Mouse (Mus musculus) midbrain, embryonic 11.5 days (tissue): ENCODE results near the gene Csnk2a1. TPM values are rescaled to one million over a fixed set of nuclear protein-coding genes. Genes with fewer than 3 reads are reported as not detected.

ENCODE experiments used
- ATAC-seq: fragments of 200-750 bp; cut with Nextera tagmentation; 2 replicates; pipeline ENCODE4 v1.8.0; 2017; ENCODE audit warnings: moderate TSS enrichment, moderate library complexity; ENCODE audit not compliant: low FRiP score
- DNase-seq: peaks from one replicate; pipeline ENCODE4 v3.0.0; 2015; ENCODE audit warnings: low spot score; ENCODE audit errors: missing footprints
- H3K27ac ChIP-seq: fragments of 300-500 bp; sonication (generic); 2 replicates; pipeline ENCODE4 v1.5.1; 2014; ENCODE audit warnings: low read depth, low read length
- H3K27me3 ChIP-seq: fragments of 300-500 bp; sonication (generic); 2 replicates; pipeline ENCODE4 v1.6.1; 2014; ENCODE audit warnings: mild to moderate bottlenecking, low read length, moderate library complexity, mixed read lengths; ENCODE audit not compliant: control insufficient read depth, insufficient read depth
- H3K36me3 ChIP-seq: fragments of 300-500 bp; sonication (generic); 2 replicates; pipeline ENCODE4 v1.6.1; 2014; ENCODE audit warnings: mild to moderate bottlenecking, low read length, moderate library complexity, mixed read lengths; ENCODE audit not compliant: control insufficient read depth, insufficient read depth
- H3K4me1 ChIP-seq: fragments of 300-500 bp; sonication (generic); 2 replicates; pipeline ENCODE4 v1.6.1; 2014; ENCODE audit warnings: low read length; ENCODE audit not compliant: control insufficient read depth, insufficient read depth
- H3K4me2 ChIP-seq: fragments of 300-500 bp; sonication (generic); 2 replicates; pipeline ENCODE4 v1.6.1; 2014; ENCODE audit warnings: mild to moderate bottlenecking, moderate library complexity
- H3K4me3 ChIP-seq: fragments of 300-500 bp; sonication (generic); 2 replicates; pipeline ENCODE4 v1.5.1; 2014; ENCODE audit warnings: low read depth, low read length
- H3K9ac ChIP-seq: fragments of 300-500 bp; sonication (generic); 2 replicates; pipeline ENCODE4 v1.6.1; 2014; ENCODE audit warnings: low read length
- H3K9me3 ChIP-seq: fragments of 300-500 bp; sonication (generic); 2 replicates; pipeline ENCODE4 v1.6.1; 2016; ENCODE audit warnings: low read length; ENCODE audit not compliant: control insufficient read depth
- WGBS: fragments of 180-500 bp; shearing (Covaris S2); extraction: QIAGEN DNeasy Blood & Tissue Kit; methylation state at CpG from one replicate; pipeline ENCODE4 v1.1.7; 2014; 5-methylcytosine and 5-hydroxymethylcytosine counted together
- polyA plus RNA-seq: library from polyadenylated mRNA; unstranded; fragments of >200 nt; fragmentation: Nextera tagmentation; extraction: Ambion mirVana; gene quantifications from 2 replicates; pipeline ENCODE4 v1.2.1, GENCODE M21; 2014

Gene Csnk2a1
- polyA plus RNA-seq, 1 experiment from 2014 or later, result 63.8 TPM

DNA sequence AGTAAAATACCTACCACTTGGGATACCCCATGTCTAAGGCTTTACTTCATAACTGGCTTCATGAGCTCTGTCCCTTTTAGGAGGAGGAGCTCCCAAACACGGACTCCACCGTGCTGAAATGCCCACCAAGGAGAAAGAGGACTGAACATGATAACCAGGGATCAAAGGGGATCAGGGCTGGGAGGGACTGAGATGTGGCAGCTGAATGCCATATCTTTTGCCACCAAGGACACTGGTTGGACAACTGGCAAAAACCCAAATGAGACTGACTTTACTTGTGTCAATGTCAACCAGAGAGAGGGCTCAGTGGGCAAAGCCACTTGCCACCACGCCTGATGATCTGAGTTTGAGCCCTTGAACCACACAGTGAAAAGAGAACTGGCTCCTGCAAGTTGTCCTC is 98.2 kb downstream of the Csnk2a1 start:
- ATAC-seq, result no peak
- no peak overlapping the region for H3K9ac ChIP-seq
- H3K9me3 ChIP-seq, result no peaks in the 10 kb centered on the region
- H3K27ac ChIP-seq, result no peak overlapping the region
- 89% methylated on average over 3 of the region's 3 CpGs for WGBS
- no peak overlapping the region for H3K4me3 ChIP-seq
- H3K4me2 ChIP-seq, result no peak overlapping the region
- no peaks in the 10 kb centered on the region for H3K4me1 ChIP-seq
- H3K27me3 ChIP-seq, result no peaks in the 10 kb centered on the region
- DNase-seq, result no peak
- peaks cover 27% of the 10 kb centered on the region for H3K36me3 ChIP-seq

DNA sequence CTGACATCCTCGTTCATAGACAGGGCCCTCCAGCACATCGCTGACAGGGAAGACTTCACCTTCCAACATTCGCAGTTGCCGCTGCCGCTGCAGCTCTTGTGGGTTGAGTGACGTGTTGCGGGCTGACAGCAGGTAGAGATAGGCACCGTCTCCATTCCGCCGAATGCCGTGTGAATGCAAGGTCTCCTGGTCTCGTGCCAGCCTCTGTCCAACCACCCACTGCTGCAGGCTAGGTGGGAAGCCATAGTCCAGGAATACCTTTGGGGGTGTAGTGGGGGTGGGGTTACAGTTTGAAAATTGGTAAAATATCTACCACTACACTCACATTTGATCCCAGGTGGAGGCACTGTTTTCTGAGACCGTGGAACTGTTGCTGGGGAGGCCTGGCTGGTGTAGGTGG is 99.5 kb downstream of the Csnk2a1 start:
- no peak overlapping the region for H3K27ac ChIP-seq
- DNase-seq (no peak), ATAC-seq (no peak)
- H3K4me3 ChIP-seq, result no peak overlapping the region
- H3K9me3 ChIP-seq, result no peaks in the 10 kb centered on the region
- H3K36me3 ChIP-seq, result peaks cover 27% of the 10 kb centered on the region
- H3K9ac ChIP-seq, result no peak overlapping the region
- no peaks in the 10 kb centered on the region for H3K27me3 ChIP-seq
- WGBS, result 95% methylated on average over 13 of the region's 13 CpGs
- no peak overlapping the region for H3K4me2 ChIP-seq
- H3K4me1 ChIP-seq, result peaks cover 4% of the 10 kb centered on the region

DNA sequence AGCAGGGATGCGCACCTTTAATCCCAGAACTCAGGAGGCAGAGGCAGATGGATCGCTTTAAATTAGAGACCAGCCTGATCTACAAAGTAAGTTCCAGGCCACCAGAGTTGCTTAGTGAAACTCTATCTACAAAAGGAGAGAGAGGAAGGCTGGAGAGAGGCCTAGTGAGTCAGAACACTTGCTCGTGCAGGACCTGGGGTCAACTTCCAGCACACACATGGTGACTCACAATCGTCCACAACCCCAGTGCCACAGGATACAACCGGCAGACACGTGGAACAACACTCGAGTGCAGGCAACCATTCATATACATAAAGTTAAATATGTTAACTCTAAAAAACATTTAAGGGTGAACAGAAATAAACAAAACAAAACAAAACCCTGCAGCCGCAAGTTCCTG is 100.0 kb downstream of the Csnk2a1 start:
- Histone ChIP-seq H3K4me3 (no peak overlapping the region), H3K27ac (no peak overlapping the region), H3K27me3 (no peaks in the 10 kb centered on the region), H3K9me3 (no peaks in the 10 kb centered on the region), H3K4me2 (no peak overlapping the region), H3K4me1 (peaks cover 9% of the 10 kb centered on the region), H3K9ac (no peak overlapping the region), H3K36me3 (peaks cover 27% of the 10 kb centered on the region)
- DNase-seq, result no peak
- 87% methylated on average over 8 of the region's 8 CpGs for WGBS
- ATAC-seq, result no peak

DNA sequence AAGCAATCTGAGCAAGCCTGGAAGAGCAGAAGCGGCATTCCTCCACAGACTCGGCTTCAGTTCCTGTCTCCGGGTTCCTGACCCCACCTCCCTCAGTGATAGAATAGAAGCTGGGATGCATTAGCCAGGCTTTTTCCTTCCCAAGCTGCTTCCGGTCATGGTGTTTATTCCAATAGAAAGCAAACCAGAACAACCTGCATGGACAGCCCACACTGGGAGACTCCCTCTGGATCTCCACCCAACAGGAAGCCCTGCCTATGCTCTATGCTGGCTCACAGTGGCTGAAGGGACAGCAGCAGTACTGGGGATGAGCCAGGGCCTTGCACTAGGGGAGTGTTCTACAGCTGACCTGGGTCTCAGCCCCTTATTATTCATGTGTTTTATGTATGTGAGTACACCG is 101.3 kb downstream of the Csnk2a1 start:
- DNase-seq (no peak), ATAC-seq (no peak)
- H3K4me3 ChIP-seq, result no peak overlapping the region
- H3K36me3 ChIP-seq, result peaks cover 27% of the 10 kb centered on the region
- 84% methylated on average over 5 of the region's 5 CpGs for WGBS
- no peaks in the 10 kb centered on the region for H3K27me3 ChIP-seq
- H3K4me2 ChIP-seq, result no peak overlapping the region
- no peak overlapping the region for H3K9ac ChIP-seq
- no peak overlapping the region for H3K27ac ChIP-seq
- no peaks in the 10 kb centered on the region for H3K9me3 ChIP-seq
- peaks cover 10% of the 10 kb centered on the region for H3K4me1 ChIP-seq

DNA sequence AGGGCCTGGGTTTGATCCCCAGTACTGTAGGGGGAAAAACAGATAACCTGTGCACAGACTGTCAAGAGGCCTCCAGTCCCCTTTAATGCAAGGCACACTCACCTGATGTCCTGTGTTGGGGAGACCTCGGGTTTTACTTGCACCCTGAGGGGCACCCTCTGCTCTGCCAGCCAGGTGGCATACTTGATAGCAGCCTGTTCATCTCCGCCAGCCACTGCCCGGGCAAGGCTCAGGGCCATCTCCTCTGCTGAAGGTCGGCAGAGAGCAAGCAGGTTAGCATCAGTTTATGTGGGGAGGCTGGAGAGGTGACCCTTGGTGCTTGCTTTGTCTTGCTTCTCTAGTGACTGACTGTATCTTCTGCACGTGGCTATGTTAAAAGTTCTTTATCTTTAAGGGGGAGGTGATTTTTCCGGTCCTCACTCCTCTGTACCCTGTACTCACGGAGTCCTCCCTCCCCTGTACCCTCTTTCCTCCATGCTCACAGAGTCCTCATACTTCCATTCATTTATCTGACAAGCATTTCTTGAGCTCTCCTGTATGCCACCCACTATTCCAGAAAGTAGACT is 104.3 kb downstream of the Csnk2a1 start:
- H3K27me3 ChIP-seq, result no peaks in the 10 kb centered on the region
- ATAC-seq (no peak), DNase-seq (no peak)
- H3K9ac ChIP-seq, result peak overlapping the region; percentile 91; the same call in 1 of the 2 replicates
- H3K27ac ChIP-seq, result no peak overlapping the region
- peaks cover 10% of the 10 kb centered on the region for H3K4me1 ChIP-seq
- no peaks in the 10 kb centered on the region for H3K9me3 ChIP-seq
- WGBS, result 75% methylated on average over 7 of the region's 7 CpGs
- H3K4me2 ChIP-seq, result peak overlapping the region; percentile 77
- peak overlapping the region; percentile 82; the same call in 1 of the 2 replicates for H3K4me3 ChIP-seq
- peaks cover 5% of the 10 kb centered on the region for H3K36me3 ChIP-seq

Other genes starting within 250 kb of the Csnk2a1 start
- 85.9 and 96.4 TPM in 2 replicates for gene Fam110a, start 246.6 kb upstream of the Csnk2a1 start, polyA plus RNA-seq
- gene Slc52a3, start 230.3 kb upstream of the Csnk2a1 start, polyA plus RNA-seq, result 0.64 and 0.88 TPM in 2 replicates
- 10.0 and 11.0 TPM in 2 replicates for gene Scrt2, start 145.3 kb upstream of the Csnk2a1 start, polyA plus RNA-seq
- gene Srxn1, start 121.3 kb upstream of the Csnk2a1 start, polyA plus RNA-seq, result 14.2 and 14.6 TPM in 2 replicates
- gene Tcf15, start 83.3 kb upstream of the Csnk2a1 start, polyA plus RNA-seq, result 2.8 and 3.2 TPM in 2 replicates
- 24.2 and 25.0 TPM in 2 replicates for gene Tbc1d20, start 67.0 kb downstream of the Csnk2a1 start, polyA plus RNA-seq
- 62.0 and 70.1 TPM in 2 replicates for gene Rbck1, start 105.8 kb downstream of the Csnk2a1 start, polyA plus RNA-seq
- 1.1 and 1.2 TPM in 2 replicates for gene Trib3, start 117.2 kb downstream of the Csnk2a1 start, polyA plus RNA-seq
- 5.3 and 6.2 TPM in 2 replicates for gene Nrsn2, start 149.8 kb downstream of the Csnk2a1 start, polyA plus RNA-seq
- 16.9 and 17.8 TPM in 2 replicates for gene Sox12, start 171.2 kb downstream of the Csnk2a1 start, polyA plus RNA-seq
- 52.0 and 55.0 TPM in 2 replicates for gene Zcchc3, start 188.2 kb downstream of the Csnk2a1 start, polyA plus RNA-seq
- 0.40 and 0.93 TPM in 2 replicates for gene 6820408C15Rik, start 188.7 kb downstream of the Csnk2a1 start, polyA plus RNA-seq
- gene Defb23, start 237.8 kb downstream of the Csnk2a1 start, polyA plus RNA-seq, result not detected in 2 replicates